Mouse (Mus musculus): ENCODE data around the gene Cplx2. TPM values are rescaled to one million over a fixed set of nuclear protein-coding genes. Genes with fewer than 3 reads are reported as not detected.

Cplx2 gene
- polyA plus RNA-seq, 1 experiment from 2014 or later: 15.8 TPM

DNA sequence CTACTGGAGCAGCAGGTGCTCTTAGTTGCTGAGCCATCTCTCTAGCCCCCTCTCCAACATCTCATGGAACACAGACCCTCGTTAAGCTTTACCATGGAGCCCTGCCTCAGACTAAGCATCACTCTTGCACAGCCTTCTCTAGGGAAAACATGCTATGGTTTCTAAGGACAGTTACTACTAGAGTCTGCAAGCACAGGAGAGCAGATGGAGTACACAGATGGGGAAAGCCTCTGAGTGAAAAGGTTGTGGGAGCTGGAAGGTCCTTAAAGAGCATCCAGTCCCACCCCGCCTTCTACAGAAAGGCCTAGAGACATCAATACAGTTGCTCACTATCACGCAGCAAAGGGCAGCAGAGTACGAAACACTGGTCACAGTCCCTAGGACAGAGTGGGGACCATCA, 20.2 kb downstream of the Cplx2 start:
- ATAC-seq (ENCODE audit: low FRiP score): no peak
- Histone ChIP-seq H3K4me1 (replicated peaks) (peaks cover 28% of the 10 kb centered on the region), H3K36me3 (no peaks in the 10 kb centered on the region), H3K27ac (0 out of 2 replicates have a peak overlapping the region, but pooled peaks have one; percentile 74), H3K4me2 (no peak overlapping the region), H3K9ac (no peak overlapping the region), H3K4me3 (no peak overlapping the region), H3K27me3 (0 out of 2 replicates have a peak, but pooled peaks cover 2% of the 10 kb centered on the region), H3K9me3 (no peaks in the 10 kb centered on the region)
- WGBS: 82% methylated on average over 4 of the region's 4 CpGs

DNA sequence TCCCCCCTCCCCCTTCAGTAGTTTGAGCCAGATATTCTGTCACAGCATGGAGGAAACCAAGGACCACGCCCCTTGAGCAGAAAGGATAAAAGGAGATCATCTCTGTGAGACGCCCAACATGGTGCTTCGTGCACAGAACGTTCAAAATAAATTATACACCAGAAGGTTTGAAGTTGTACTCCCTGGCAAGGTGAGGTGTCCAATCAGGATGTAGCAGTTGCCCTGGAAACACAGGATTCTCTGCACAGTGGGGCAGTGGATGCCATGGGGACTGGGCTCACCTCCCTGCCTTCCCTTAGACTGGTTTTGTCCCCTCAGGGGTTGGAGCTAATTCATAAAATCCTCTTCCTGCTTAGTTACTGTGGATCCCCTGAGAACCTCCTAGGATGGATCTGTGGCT, 25.9 kb downstream of the Cplx2 start:
- Histone ChIP-seq H3K4me3 (no peak overlapping the region), H3K4me1 (replicated peaks) (peaks cover 8% of the 10 kb centered on the region; the same call in 1 of the 2 replicates), H3K4me2 (no peak overlapping the region), H3K27ac (no peak overlapping the region), H3K27me3 (peaks cover 5% of the 10 kb centered on the region; the same call in 1 of the 2 replicates), H3K9ac (no peak overlapping the region), H3K36me3 (no peaks in the 10 kb centered on the region), H3K9me3 (no peaks in the 10 kb centered on the region)
- no peak for ATAC-seq (ENCODE audit: low FRiP score)
- WGBS: 62% methylated on average over 4 of the region's 4 CpGs

DNA sequence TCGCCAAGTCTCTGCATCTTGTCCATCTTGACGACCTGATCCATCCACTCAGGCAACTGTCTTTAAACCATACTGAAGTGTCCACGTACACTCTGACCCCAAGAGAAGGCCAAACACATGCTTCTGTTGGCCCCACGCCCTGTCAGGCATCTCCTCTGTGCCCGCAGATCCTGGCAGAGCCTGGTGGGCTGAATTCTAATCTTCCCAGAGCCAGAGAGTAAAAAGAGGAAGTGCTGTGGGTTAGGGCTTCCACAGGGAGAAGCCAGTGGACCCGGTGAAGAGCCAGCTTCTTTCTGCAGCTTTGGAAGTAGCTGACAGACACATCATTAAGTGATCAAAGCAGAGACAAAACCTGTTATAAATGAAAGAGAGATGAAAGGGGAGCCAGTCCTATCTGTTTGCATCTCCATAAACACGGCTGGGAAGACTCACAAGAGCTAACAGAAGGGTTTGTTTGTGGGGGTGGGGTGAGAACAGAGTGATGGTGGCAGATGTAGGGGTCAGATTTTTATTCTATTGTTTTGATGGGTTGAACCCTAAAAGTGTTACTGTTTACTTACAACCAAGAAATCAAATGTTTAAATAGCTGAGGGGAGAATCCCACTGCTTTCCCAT, 29.5 kb downstream of the Cplx2 start:
- 75% methylated on average over 7 of the region's 7 CpGs for WGBS
- H3K36me3 ChIP-seq: no peaks in the 10 kb centered on the region
- no peak overlapping the region for H3K4me2 ChIP-seq
- peaks cover 5% of the 10 kb centered on the region; the same call in 1 of the 2 replicates for H3K27me3 ChIP-seq
- ATAC-seq (ENCODE audit: low FRiP score): no peak
- H3K9me3 ChIP-seq: no peaks in the 10 kb centered on the region
- H3K4me3 ChIP-seq: no peak overlapping the region
- no peak overlapping the region for H3K9ac ChIP-seq
- no peak overlapping the region for H3K27ac ChIP-seq
- H3K4me1 ChIP-seq (replicated peaks): peaks cover 15% of the 10 kb centered on the region

DNA sequence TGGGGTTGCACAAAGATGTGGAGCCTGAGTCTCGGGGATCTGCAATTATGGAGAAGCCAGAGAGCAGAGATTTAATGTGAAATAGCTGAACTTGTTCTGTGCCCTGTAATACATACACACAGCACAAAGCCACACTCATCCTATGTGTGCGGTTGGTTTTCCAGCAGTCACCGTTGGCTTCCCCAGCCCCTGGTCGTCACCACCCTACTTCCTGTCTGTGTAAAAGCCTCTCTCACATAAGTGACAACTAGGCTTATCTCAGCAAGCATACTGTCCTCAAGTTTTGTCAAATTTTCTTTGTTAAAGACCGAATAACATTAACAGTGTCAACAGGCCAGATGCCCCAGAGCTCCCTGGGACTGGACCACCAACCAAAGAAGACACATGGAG, 30.0 kb downstream of the Cplx2 start:
- WGBS: 90% methylated on average over 5 of the region's 5 CpGs

DNA sequence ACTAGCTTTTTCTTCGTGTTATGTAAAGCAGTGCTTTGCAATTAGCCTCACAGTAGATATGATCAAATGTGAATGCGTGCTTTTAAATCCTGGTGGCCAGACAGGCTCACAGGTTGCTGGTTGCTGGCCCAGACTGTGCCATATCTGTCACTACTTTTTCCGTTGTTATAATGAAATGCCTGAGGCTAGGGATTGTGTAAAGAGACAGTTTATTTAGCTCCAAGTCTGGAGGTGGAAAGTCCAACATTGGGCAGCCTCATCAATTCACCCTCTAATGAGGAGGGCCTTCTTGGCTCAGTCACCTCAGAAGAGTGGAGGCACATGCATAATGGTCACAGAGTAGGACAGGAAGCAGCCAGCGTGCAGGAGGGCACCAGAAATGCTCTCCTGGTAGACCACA, 31.2 kb downstream of the Cplx2 start:
- Histone ChIP-seq H3K4me1 (replicated peaks) (peaks cover 8% of the 10 kb centered on the region), H3K36me3 (no peaks in the 10 kb centered on the region), H3K27ac (no peak overlapping the region), H3K27me3 (peaks cover 5% of the 10 kb centered on the region; the same call in 1 of the 2 replicates), H3K4me2 (no peak overlapping the region), H3K9me3 (no peaks in the 10 kb centered on the region), H3K4me3 (no peak overlapping the region), H3K9ac (no peak overlapping the region)
- 76% methylated on average over 4 of the region's 4 CpGs for WGBS
- no peak for ATAC-seq (ENCODE audit: low FRiP score)

More for the DNA sequence above, 30.0 kb downstream of the Cplx2 start:
- no peak for ATAC-seq (ENCODE audit: low FRiP score)
- H3K4me2 ChIP-seq: no peak overlapping the region
- no peak overlapping the region for H3K27ac ChIP-seq
- H3K36me3 ChIP-seq: no peaks in the 10 kb centered on the region
- no peak overlapping the region for H3K4me3 ChIP-seq
- H3K9me3 ChIP-seq: no peaks in the 10 kb centered on the region
- no peak overlapping the region for H3K9ac ChIP-seq
- peaks cover 5% of the 10 kb centered on the region; the same call in 1 of the 2 replicates for H3K27me3 ChIP-seq
- peaks cover 15% of the 10 kb centered on the region for H3K4me1 ChIP-seq (replicated peaks)

DNA sequence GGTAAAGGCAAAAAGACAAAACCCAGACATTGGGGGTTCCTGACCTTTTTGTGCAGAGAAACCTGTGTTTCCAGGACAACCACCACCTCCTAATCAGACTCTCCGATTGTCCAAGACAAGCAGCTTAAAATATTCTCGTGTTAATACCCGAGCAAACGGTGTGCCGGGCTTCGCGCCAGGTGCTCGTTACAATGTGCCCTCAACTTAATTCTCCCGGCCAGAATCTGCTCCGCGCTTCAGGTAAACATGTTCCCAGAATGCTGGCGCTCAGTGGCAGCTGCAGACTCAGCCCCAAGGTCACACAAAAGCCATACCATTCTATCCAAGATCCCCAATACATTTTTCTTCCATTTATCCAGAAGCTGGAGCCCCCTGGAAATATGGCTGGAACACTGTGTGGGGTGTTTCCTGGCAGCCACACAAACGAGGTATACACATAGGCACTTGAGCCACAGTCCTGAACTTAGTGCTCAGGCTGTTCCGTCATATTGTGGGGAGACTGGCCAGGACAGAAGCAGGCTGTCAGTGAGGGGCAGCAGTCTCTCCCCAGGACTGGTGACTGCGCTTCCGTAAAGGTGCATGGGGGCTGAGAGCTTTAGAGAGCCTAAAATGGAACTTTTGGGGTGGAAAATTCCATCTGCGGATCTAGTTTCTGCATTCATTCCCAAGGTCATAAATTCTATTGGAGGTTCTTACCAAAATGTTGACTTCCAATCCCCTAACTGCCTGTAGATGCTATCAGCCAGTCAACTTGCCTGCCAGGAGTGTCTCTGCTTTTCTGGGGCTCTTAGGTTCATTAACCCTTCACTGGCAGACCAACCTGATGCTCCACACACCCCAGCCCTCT, 32.3 kb downstream of the Cplx2 start:
- Histone ChIP-seq H3K9ac (no peak overlapping the region), H3K4me1 (replicated peaks) (peaks cover 7% of the 10 kb centered on the region; the same call in 1 of the 2 replicates), H3K9me3 (no peaks in the 10 kb centered on the region), H3K27me3 (no peaks in the 10 kb centered on the region), H3K36me3 (no peaks in the 10 kb centered on the region), H3K4me3 (no peak overlapping the region), H3K4me2 (no peak overlapping the region), H3K27ac (peak overlapping the region; percentile 35; the same call in 1 of the 2 replicates)
- 74% methylated on average over 17 of the region's 17 CpGs for WGBS
- ATAC-seq (ENCODE audit: low FRiP score): no peak

DNA sequence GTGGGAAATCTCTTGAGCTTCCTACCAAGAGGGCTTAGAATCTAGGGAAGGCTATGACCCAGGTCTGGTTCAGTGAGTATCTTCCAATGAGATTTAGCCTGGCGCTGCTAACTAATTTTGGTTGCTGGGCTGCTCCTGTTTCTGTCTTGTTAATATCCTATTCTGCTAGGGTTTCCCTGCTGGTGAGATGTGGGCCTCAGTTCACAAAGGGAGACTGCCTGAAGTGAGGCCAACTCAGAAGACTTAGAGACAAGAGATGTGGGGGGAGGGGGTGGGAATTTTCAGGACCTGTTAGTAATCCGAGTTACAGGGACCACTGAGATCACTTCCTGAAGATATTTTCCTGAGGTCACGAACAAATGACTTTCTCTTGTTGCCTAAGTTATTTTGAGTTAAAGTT, 33.1 kb downstream of the Cplx2 start:
- Histone ChIP-seq H3K36me3 (no peaks in the 10 kb centered on the region), H3K4me3 (no peak overlapping the region), H3K9me3 (no peaks in the 10 kb centered on the region), H3K4me1 (replicated peaks) (peaks cover 7% of the 10 kb centered on the region; the same call in 1 of the 2 replicates), H3K9ac (no peak overlapping the region), H3K27ac (no peak overlapping the region), H3K4me2 (no peak overlapping the region), H3K27me3 (no peaks in the 10 kb centered on the region)
- 70% methylated on average over 3 of the region's 3 CpGs for WGBS
- no peak for ATAC-seq (ENCODE audit: low FRiP score)

DNA sequence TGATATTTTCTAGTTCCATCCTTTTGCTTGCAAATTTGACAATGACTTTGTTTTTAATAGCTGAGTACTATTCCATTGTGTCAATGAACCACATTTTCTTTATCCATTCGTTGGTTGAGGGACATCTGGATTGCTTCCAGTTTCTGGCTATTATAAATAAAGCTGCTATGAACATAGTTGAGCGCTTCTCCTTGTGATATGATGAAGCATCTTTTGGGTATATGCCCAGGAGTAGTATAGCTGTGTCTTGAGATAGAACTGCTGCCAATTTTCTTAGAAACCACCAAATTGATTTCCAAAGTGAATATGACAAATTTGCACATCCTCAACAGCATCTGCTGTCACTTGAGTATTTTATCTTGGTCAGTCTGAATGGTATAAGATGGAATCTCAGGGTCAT, 34.7 kb downstream of the Cplx2 start:
- Histone ChIP-seq H3K4me3 (no peak overlapping the region), H3K4me1 (replicated peaks) (peaks cover 7% of the 10 kb centered on the region; the same call in 1 of the 2 replicates), H3K9me3 (no peaks in the 10 kb centered on the region), H3K27ac (no peak overlapping the region), H3K9ac (no peak overlapping the region), H3K36me3 (no peaks in the 10 kb centered on the region), H3K27me3 (peaks cover 5% of the 10 kb centered on the region; the same call in 1 of the 2 replicates), H3K4me2 (no peak overlapping the region)
- WGBS: 83% methylated on average over 2 of the region's 2 CpGs
- no peak for ATAC-seq (ENCODE audit: low FRiP score)

DNA sequence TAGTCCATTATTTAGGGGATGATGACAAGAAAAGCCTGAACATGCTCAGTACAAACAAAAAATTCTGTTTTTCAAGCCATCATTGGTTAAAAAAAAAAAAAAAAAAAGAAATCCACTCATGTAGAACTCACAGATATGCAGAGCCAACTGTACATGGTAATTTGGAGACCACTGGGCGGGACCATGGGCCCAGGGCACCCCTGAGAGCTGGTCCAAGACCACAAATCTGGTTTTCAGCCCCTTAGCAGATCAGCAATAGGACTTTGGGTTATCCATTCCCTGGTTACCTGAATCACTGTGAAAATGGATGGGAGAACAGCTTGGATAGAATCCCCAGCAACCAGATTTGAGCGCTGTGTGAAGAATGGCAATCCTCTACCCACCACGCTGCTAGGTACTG, 40.5 kb downstream of the Cplx2 start:
- 83% methylated on average over 3 of the region's 3 CpGs for WGBS
- H3K27me3 ChIP-seq: peaks cover 6% of the 10 kb centered on the region; the same call in 1 of the 2 replicates
- H3K9ac ChIP-seq: no peak overlapping the region
- ATAC-seq (ENCODE audit: low FRiP score): no peak
- H3K27ac ChIP-seq: no peak overlapping the region
- H3K4me2 ChIP-seq: no peak overlapping the region
- H3K4me1 ChIP-seq (replicated peaks): peaks cover 14% of the 10 kb centered on the region
- no peaks in the 10 kb centered on the region for H3K36me3 ChIP-seq
- no peaks in the 10 kb centered on the region for H3K9me3 ChIP-seq
- H3K4me3 ChIP-seq: no peak overlapping the region

DNA sequence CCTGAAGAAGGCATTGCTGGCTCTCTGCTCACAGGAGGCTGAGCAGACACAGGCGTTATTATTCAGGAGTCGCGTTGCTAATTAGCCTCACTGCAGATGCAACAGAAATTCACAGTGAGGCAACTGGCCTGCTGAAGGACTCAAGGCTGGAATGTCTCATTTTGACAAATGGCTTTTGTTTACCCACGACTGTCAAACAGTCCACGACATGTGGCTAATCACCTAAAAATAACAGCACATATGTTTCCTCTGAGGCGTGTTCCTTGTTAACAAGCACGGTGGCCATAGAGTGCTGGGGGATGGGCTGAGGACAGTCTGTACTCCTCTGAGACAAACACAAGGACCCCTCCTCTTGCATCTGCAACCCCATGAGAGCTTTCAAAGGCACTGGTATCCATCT, 41.1 kb downstream of the Cplx2 start:
- no peaks in the 10 kb centered on the region for H3K36me3 ChIP-seq
- no peak overlapping the region for H3K4me3 ChIP-seq
- peaks cover 6% of the 10 kb centered on the region; the same call in 1 of the 2 replicates for H3K27me3 ChIP-seq
- H3K4me2 ChIP-seq: no peak overlapping the region
- peak overlapping the region; percentile 36; the same call in 1 of the 2 replicates for H3K27ac ChIP-seq
- H3K9me3 ChIP-seq: no peaks in the 10 kb centered on the region
- peaks cover 14% of the 10 kb centered on the region for H3K4me1 ChIP-seq (replicated peaks)
- 0 out of 2 replicates have a peak, but pooled peaks have one; percentile 39 for ATAC-seq (ENCODE audit: low FRiP score)
- 15% methylated on average over 7 of the region's 7 CpGs for WGBS
- H3K9ac ChIP-seq: no peak overlapping the region

DNA sequence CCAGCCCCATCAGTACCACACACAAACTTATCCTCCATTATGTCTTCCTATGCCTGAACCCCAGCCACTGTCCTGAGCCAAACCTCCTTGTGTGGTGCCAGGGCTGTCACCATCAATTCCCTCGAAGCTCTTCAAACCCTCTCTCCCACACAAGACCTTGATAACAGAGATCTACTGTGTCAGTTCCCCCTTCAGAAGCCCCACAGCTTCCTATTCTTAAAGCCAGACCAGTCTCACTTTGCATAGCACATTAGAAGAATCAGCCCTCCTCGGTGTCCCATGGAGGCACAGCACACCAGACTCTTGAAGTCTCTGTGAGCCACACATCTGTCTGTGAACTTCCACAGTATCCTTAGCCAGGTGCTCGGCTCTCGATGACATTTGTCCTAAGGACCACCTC, 41.6 kb downstream of the Cplx2 start:
- no peaks in the 10 kb centered on the region for H3K9me3 ChIP-seq
- H3K4me3 ChIP-seq: no peak overlapping the region
- H3K4me1 ChIP-seq (replicated peaks): peaks cover 14% of the 10 kb centered on the region
- H3K36me3 ChIP-seq: no peaks in the 10 kb centered on the region
- H3K4me2 ChIP-seq: no peak overlapping the region
- WGBS: 89% methylated on average over 4 of the region's 4 CpGs
- H3K27me3 ChIP-seq: peaks cover 6% of the 10 kb centered on the region; the same call in 1 of the 2 replicates
- H3K27ac ChIP-seq: peak overlapping the region; percentile 36; the same call in 1 of the 2 replicates
- no peak overlapping the region for H3K9ac ChIP-seq
- ATAC-seq (ENCODE audit: low FRiP score): no peak

DNA sequence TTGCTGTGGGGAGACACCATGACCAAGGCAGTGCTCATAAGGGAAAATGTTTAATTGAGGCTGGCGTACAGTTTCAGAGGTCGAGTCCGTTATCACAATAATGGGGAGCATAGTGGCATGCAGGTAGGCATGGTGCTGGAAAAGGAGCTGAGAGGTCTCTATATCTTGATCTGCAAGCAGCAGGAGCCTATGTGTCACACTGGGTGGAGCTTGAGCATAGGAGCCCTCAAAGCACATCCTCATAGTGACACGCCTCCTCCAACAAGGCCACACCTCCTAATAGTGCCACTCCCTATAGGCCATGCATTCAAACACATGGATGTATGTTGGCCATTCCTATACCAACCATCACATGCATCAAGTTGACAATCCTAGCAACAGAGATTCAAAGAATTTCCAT, 43.9 kb downstream of the Cplx2 start:
- WGBS: 95% methylated on average over 4 of the region's 4 CpGs

More for the DNA sequence above, 43.9 kb downstream of the Cplx2 start:
- Histone ChIP-seq H3K4me1 (replicated peaks) (peaks cover 31% of the 10 kb centered on the region), H3K4me2 (no peak overlapping the region), H3K9me3 (no peaks in the 10 kb centered on the region), H3K4me3 (no peak overlapping the region), H3K27me3 (peaks cover 3% of the 10 kb centered on the region; the same call in 1 of the 2 replicates), H3K36me3 (no peaks in the 10 kb centered on the region), H3K9ac (no peak overlapping the region), H3K27ac (no peak overlapping the region)
- ATAC-seq (ENCODE audit: low FRiP score): no peak
